Mouse (Mus musculus) ES-Bruce4 (cell line): ENCODE data around the gene D630023F18Rik.

Experiments
- CTCF ChIP-seq: IDR thresholded peaks from one replicate; pipeline ENCODE4 v1.8.1; 2011; ENCODE audit warnings: low read depth, low read length
- EP300 ChIP-seq: IDR thresholded peaks from 2 replicates; pipeline ENCODE4 v1.6.1; 2011; ENCODE audit warnings: low read depth, low read length; ENCODE audit not compliant: insufficient read depth
- POLR2A ChIP-seq: IDR thresholded peaks from one replicate; pipeline ENCODE4 v1.8.1; 2011; ENCODE audit warnings: low read length; ENCODE audit not compliant: insufficient read depth

DNA sequence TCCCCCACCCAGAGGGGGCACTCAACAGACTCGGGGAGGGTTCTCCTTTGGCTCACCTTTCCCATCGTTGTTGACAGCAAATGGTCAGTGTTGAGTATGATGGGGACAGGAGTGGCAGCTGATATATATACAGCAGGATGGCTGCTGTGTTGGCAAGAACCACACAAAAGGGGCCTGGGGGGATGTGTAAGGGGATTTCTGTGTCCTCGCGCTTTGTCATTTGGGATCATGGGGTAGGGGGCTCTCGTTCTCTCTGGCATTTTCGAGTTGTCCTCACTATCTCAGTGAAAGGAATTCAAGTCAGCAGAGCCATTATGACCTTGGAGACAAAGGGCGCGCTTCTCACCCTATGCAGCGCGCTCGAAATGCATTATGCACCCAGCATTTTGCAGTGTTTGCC is 19.7 kb downstream of the D630023F18Rik start, which contains the start of gene Cryga:
- no peak for TF ChIP-seq CTCF
- TF ChIP-seq POLR2A = no peak
- no peak for TF ChIP-seq EP300
